Mouse (Mus musculus) forebrain, embryonic 14.5 days (tissue): Measurements from ENCODE around the gene Cavin4. TPM values are rescaled to one million over a fixed set of nuclear protein-coding genes. Genes with fewer than 3 reads are reported as not detected.
A peak's percentile ranks its signal among the peaks of the same experiment; 100 is the strongest.
"Not testable (repeated sequence)": the region's sequence is repeated elsewhere in the genome, so short reads cannot be mapped to it uniquely, and the experiment has no call there.

Experiments used
- ATAC-seq: fragments of 200-750 bp; cut with Nextera tagmentation; 2 replicates; pipeline ENCODE4 v1.8.0; 2017; ENCODE audit warnings: mild to moderate bottlenecking, moderate library complexity
- DNase-seq: peaks from one replicate; pipeline ENCODE4 v3.0.0-alpha.2; 2015; ENCODE audit warnings: low spot score
- H3K27ac ChIP-seq: fragments of 300-500 bp; sonication (generic); 2 replicates; pipeline ENCODE4 v1.5.1; 2014; ENCODE audit warnings: low read depth, mild to moderate bottlenecking, control low read depth, low read length, moderate library complexity
- H3K27me3 ChIP-seq: fragments of 300-500 bp; sonication (generic); replicated peaks from 2 replicates; pipeline ENCODE4 v1.6.1; 2014; ENCODE audit warnings: low read length, control low read depth, mixed read lengths; ENCODE audit not compliant: control insufficient read depth, insufficient read depth
- H3K36me3 ChIP-seq: fragments of 300-500 bp; sonication (generic); 2 replicates; pipeline ENCODE4 v1.6.1; 2014; ENCODE audit warnings: low read length, control low read depth; ENCODE audit not compliant: control insufficient read depth, insufficient read depth
- H3K4me1 ChIP-seq: fragments of 300-500 bp; sonication (generic); 2 replicates; pipeline ENCODE4 v1.6.1; 2014; ENCODE audit warnings: antibody characterized with exemption, low read length, control low read depth; ENCODE audit not compliant: control insufficient read depth, insufficient read depth
- H3K4me2 ChIP-seq: fragments of 300-500 bp; sonication (generic); 2 replicates; pipeline ENCODE4 v1.6.1; 2014; ENCODE audit warnings: mild to moderate bottlenecking, control low read depth, low read length
- H3K4me3 ChIP-seq: fragments of 300-500 bp; sonication (generic); 2 replicates; pipeline ENCODE4 v1.5.1; 2014; ENCODE audit warnings: low read depth, low read length, control low read depth
- H3K9ac ChIP-seq: fragments of 300-500 bp; sonication (generic); 2 replicates; pipeline ENCODE4 v1.6.1; 2014; ENCODE audit warnings: mild to moderate bottlenecking, low read length, control low read depth, moderate library complexity
- H3K9me3 ChIP-seq: fragments of 300-500 bp; sonication (generic); replicated peaks from 2 replicates; pipeline ENCODE4 v1.6.1; 2016; ENCODE audit warnings: low read length, control low read depth, mixed read lengths; ENCODE audit not compliant: control insufficient read depth
- WGBS: fragments of 180-500 bp; shearing (Covaris S2); extraction: QIAGEN DNeasy Blood & Tissue Kit; methylation state at CpG from one replicate; pipeline ENCODE4 v1.1.7; 2014; 5-methylcytosine and 5-hydroxymethylcytosine counted together
- polyA plus RNA-seq: library from polyadenylated mRNA; unstranded; fragments of >200 nt; fragmentation: Nextera tagmentation; extraction: Ambion mirVana; gene quantifications from 2 replicates; pipeline ENCODE4 v1.2.1, GENCODE M21; 2014

Cavin4 gene
- polyA plus RNA-seq, 1 experiment from 2014 or later = 1.1 TPM

- H3K4me2 ChIP-seq = no peak overlapping the region
- H3K4me3 ChIP-seq = no peak overlapping the region
- DNase-seq = no peak
- no peaks in the 10 kb centered on the region for H3K27me3 ChIP-seq
- WGBS = 79% methylated on average over 2 of the region's 2 CpGs
- H3K4me1 ChIP-seq = no peaks in the 10 kb centered on the region
- no peak for ATAC-seq
- no peak overlapping the region for H3K9ac ChIP-seq
- H3K9me3 ChIP-seq = no peaks in the 10 kb centered on the region
- H3K27ac ChIP-seq = no peak overlapping the region
- H3K36me3 ChIP-seq = peaks cover 31% of the 10 kb centered on the region
Measured at GRCm38 (mm10) chr4:48677812-48678211, 14.5 kb downstream of the Cavin4 start.

- DNase-seq = no peak
- Histone ChIP-seq H3K27me3 (no peaks in the 10 kb centered on the region), H3K4me3 (no peak overlapping the region), H3K4me2 (no peak overlapping the region), H3K36me3 (peaks cover 22% of the 10 kb centered on the region), H3K27ac (no peak overlapping the region), H3K9me3 (no peaks in the 10 kb centered on the region), H3K9ac (no peak overlapping the region), H3K4me1 (no peaks in the 10 kb centered on the region)
- no peak for ATAC-seq
- 90% methylated on average over 9 of the region's 9 CpGs for WGBS
Measured at GRCm38 (mm10) chr4:48678793-48679192, 15.5 kb downstream of the Cavin4 start.

GRCm38 (mm10) chr4:48679728-48680127, 16.4 kb downstream of the Cavin4 start:
- H3K27me3 ChIP-seq, H3K9me3 ChIP-seq, ATAC-seq, DNase-seq, H3K9ac ChIP-seq, H3K4me3 ChIP-seq, H3K4me2 ChIP-seq, H3K4me1 ChIP-seq, H3K27ac ChIP-seq: not testable (repeated sequence)
- 67% methylated on average over 5 of the region's 6 CpGs for WGBS
- H3K36me3 ChIP-seq = peaks cover 13% of the 10 kb centered on the region

- peaks cover 9% of the 10 kb centered on the region for H3K36me3 ChIP-seq
- no peaks in the 10 kb centered on the region for H3K9me3 ChIP-seq
- H3K27ac ChIP-seq = no peak overlapping the region
- ATAC-seq (no peak), DNase-seq (no peak)
- H3K4me1 ChIP-seq = no peaks in the 10 kb centered on the region
- no peak overlapping the region for H3K9ac ChIP-seq
- no peak overlapping the region for H3K4me3 ChIP-seq
- 70% methylated on average over 7 of the region's 7 CpGs for WGBS
- no peaks in the 10 kb centered on the region for H3K27me3 ChIP-seq
- no peak overlapping the region for H3K4me2 ChIP-seq
Measured at GRCm38 (mm10) chr4:48680214-48680613, 16.9 kb downstream of the Cavin4 start.

GRCm38 (mm10) chr4:48680648-48681343, 17.5 kb downstream of the Cavin4 start:
- DNase-seq (peak; percentile 90), ATAC-seq (peak; percentile 54)
- no peaks in the 10 kb centered on the region for H3K4me1 ChIP-seq
- no peak overlapping the region for H3K4me2 ChIP-seq
- peaks cover 8% of the 10 kb centered on the region; the same call in 1 of the 2 replicates for H3K36me3 ChIP-seq
- H3K4me3 ChIP-seq = no peak overlapping the region
- no peak overlapping the region for H3K27ac ChIP-seq
- no peaks in the 10 kb centered on the region for H3K9me3 ChIP-seq
- H3K27me3 ChIP-seq = no peaks in the 10 kb centered on the region
- no peak overlapping the region for H3K9ac ChIP-seq
- WGBS = 42% methylated on average over 10 of the region's 11 CpGs

- no peak overlapping the region for H3K4me3 ChIP-seq
- H3K36me3 ChIP-seq = no peaks in the 10 kb centered on the region
- H3K4me1 ChIP-seq = no peaks in the 10 kb centered on the region
- H3K27ac ChIP-seq = no peak overlapping the region
- H3K9me3 ChIP-seq = no peaks in the 10 kb centered on the region
- DNase-seq (no peak), ATAC-seq (no peak)
- no peak overlapping the region for H3K4me2 ChIP-seq
- no peaks in the 10 kb centered on the region for H3K27me3 ChIP-seq
- no peak overlapping the region for H3K9ac ChIP-seq
- 80% methylated on average over 8 of the region's 8 CpGs for WGBS
Measured at GRCm38 (mm10) chr4:48683126-48683525, 19.8 kb downstream of the Cavin4 start.

- H3K4me3 ChIP-seq, H3K4me2 ChIP-seq, H3K9ac ChIP-seq, ATAC-seq, H3K27ac ChIP-seq, H3K27me3 ChIP-seq, H3K9me3 ChIP-seq, DNase-seq, H3K4me1 ChIP-seq, H3K36me3 ChIP-seq: not testable (repeated sequence)
- 95% methylated on average over 15 of the region's 21 CpGs for WGBS
Measured at GRCm38 (mm10) chr4:48683633-48684209, 20.4 kb downstream of the Cavin4 start.

GRCm38 (mm10) chr4:48684593-48685187, 21.4 kb downstream of the Cavin4 start:
- H3K4me2 ChIP-seq = no peak overlapping the region
- H3K9me3 ChIP-seq = no peaks in the 10 kb centered on the region
- no peak overlapping the region for H3K27ac ChIP-seq
- no peak overlapping the region for H3K4me3 ChIP-seq
- H3K9ac ChIP-seq = no peak overlapping the region
- H3K4me1 ChIP-seq = no peaks in the 10 kb centered on the region
- H3K27me3 ChIP-seq = no peaks in the 10 kb centered on the region
- no peaks in the 10 kb centered on the region for H3K36me3 ChIP-seq
- WGBS = 82% methylated on average over 7 of the region's 7 CpGs
- ATAC-seq = no peak
- no peak for DNase-seq

- Histone ChIP-seq H3K4me1 (peaks cover 4% of the 10 kb centered on the region; the same call in 1 of the 2 replicates), H3K4me2 (no peak overlapping the region), H3K36me3 (no peaks in the 10 kb centered on the region), H3K9me3 (no peaks in the 10 kb centered on the region), H3K9ac (no peak overlapping the region), H3K27ac (no peak overlapping the region), H3K4me3 (no peak overlapping the region), H3K27me3 (no peaks in the 10 kb centered on the region)
- DNase-seq (no peak), ATAC-seq (no peak)
- 82% methylated on average over 6 of the region's 6 CpGs for WGBS
Measured at GRCm38 (mm10) chr4:48688148-48688547, 24.8 kb downstream of the Cavin4 start.
